Mouse (Mus musculus) gastrocnemius, postnatal 10 days (tissue): ENCODE measurements at regions not wholly inside any gene's neighbourhood (a gene's known extent, or its start where the extent isn't known, plus 50 kb on each side); places are given as distances from the start of the nearest gene placed in this dataset.

Experiments used
- DNase-seq: peaks from one replicate; pipeline ENCODE4 v3.0.0; 2021; ENCODE audit warnings: mixed read lengths

- DNase-seq: no peak
These were observed 601.2 kb downstream of the Dok5 start for GRCm38 (mm10) chr2:171332826-171333225.

- no peak for DNase-seq
These were observed 599.9 kb downstream of the Dok5 start for GRCm38 (mm10) chr2:171331529-171331928.

- DNase-seq: no peak
These were observed 595.3 kb downstream of the Dok5 start for GRCm38 (mm10) chr2:171326909-171327308.

GRCm38 (mm10) chr2:171308486-171308885, 576.9 kb downstream of the Dok5 start:
- no peak for DNase-seq

GRCm38 (mm10) chr2:171306000-171306399, 574.4 kb downstream of the Dok5 start:
- no peak for DNase-seq

- no peak for DNase-seq
These were observed 566.9 kb downstream of the Dok5 start for GRCm38 (mm10) chr2:171298519-171298918.

- DNase-seq: no peak
These were observed 564.0 kb downstream of the Dok5 start for GRCm38 (mm10) chr2:171295603-171296002.

- no peak for DNase-seq
These were observed 561.0 kb downstream of the Dok5 start for GRCm38 (mm10) chr2:171292579-171292978.

- DNase-seq: no peak
These were observed 554.2 kb downstream of the Dok5 start for GRCm38 (mm10) chr2:171285719-171286394.

- DNase-seq: no peak
These were observed 548.5 kb downstream of the Dok5 start for GRCm38 (mm10) chr2:171280132-171280531.

GRCm38 (mm10) chr2:171279319-171279718, 547.7 kb downstream of the Dok5 start:
- no peak for DNase-seq

- DNase-seq: no peak
These were observed 521.6 kb downstream of the Dok5 start for GRCm38 (mm10) chr2:171253194-171253593.

- no peak for DNase-seq
These were observed 513.8 kb downstream of the Dok5 start for GRCm38 (mm10) chr2:171245391-171245790.

- DNase-seq: no peak
These were observed 510.7 kb downstream of the Dok5 start for GRCm38 (mm10) chr2:171242356-171242755.

GRCm38 (mm10) chr2:171237276-171237960, 505.8 kb downstream of the Dok5 start:
- DNase-seq: no peak

GRCm38 (mm10) chr2:171232812-171233211, 501.2 kb downstream of the Dok5 start:
- no peak for DNase-seq

- DNase-seq: no peak
These were observed 499.9 kb downstream of the Dok5 start for GRCm38 (mm10) chr2:171231288-171232050.

GRCm38 (mm10) chr2:171230536-171230935, 498.9 kb downstream of the Dok5 start:
- DNase-seq: no peak

- DNase-seq: no peak
These were observed 496.6 kb downstream of the Dok5 start for GRCm38 (mm10) chr2:171228229-171228628.

GRCm38 (mm10) chr2:171213792-171214191, 482.2 kb downstream of the Dok5 start:
- DNase-seq: no peak

- no peak for DNase-seq
These were observed 464.9 kb downstream of the Dok5 start for GRCm38 (mm10) chr2:171196472-171196871.

GRCm38 (mm10) chr2:171192181-171192580, 460.6 kb downstream of the Dok5 start:
- no peak for DNase-seq
